Mouse (Mus musculus) gastrocnemius, postnatal 14 days (tissue): ENCODE measurements around the gene Ano10. TPM values are rescaled to one million over a fixed set of nuclear protein-coding genes. Genes with fewer than 3 reads are reported as not detected.

ENCODE experiments used
- DNase-seq: peaks from one replicate; pipeline ENCODE4 v3.0.0; 2021; ENCODE audit warnings: mixed read lengths
- intact Hi-C: fragments of 180-260 bp; cut with DNase I; formaldehyde crosslinking; loops from one replicate; pipeline ENCODE4 v1.15.1; 2025; ENCODE audit warnings: low total_unique reads
- total RNA-seq, 2 experiments: library from RNA; stranded (reverse); gene quantifications; 2 replicates each; pipeline ENCODE4 v1.2.3; 2021

Ano10 gene
- total RNA-seq, 2 experiments from 2014 or later = 36.6 to 39.4 TPM

DNA sequence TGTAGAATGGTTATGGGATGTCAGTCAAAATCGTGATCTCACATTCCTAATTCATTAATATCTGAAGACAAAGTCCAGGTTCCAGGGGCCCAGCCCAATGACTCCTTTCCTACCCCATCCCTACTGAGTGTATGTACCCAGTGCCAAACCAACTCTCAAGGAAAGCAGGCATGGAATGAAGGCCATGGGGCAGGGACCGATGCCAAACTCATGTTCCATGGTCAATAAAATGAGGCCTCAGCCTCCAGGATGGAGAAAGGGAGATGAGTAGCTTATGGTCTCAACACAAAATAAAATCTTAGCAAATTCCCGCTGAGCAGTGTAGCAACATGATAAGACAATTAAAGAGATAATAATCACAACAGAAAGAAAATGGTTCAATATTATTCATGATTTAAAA, 39.8 kb downstream of the Ano10 start:
- intact Hi-C loops = no loop called here
- no peak for DNase-seq

DNA sequence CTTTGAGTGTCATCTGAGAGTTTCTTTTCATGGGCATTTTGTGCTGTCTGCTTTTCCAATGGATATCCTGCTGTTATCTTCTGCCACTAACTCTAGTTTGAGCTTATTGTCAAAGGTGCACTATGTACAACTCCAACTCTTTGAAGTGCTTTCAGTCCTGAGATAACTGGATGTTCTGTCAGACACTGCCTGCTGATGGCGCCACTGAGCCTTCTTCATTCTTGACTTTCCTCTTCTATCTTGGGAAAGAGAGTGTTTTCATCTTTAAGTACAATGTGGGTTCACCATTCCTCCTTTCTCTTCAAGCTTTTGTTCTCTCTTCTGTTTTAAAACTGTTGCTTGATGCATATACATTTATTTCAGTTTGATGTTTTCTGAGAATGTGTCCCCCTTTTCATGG, 42.1 kb downstream of the Ano10 start:
- DNase-seq = no peak
- intact Hi-C loops = no loop called here

DNA sequence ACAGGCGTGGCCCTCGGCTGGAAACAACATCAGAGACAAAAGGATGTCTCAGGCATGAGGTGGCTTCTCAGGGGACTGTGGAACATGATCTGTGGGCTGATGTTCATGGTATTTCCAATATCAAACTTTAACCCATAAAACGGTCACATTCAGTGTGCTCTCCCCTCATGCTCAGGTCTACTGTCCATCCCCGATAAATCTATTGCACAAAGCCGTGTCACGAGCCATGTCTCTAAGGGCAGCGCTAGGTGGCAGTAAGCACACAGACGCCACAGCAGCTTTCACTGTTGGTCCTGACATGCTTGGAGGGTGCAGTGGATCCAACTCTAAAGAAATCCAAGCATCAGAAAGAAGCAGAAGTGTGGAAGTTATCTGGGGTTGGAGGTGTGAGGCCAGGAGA, 46.1 kb downstream of the Ano10 start:
- intact Hi-C loops = loop anchor here (5.0 kb wide), 1 partner anchor 59 kb away; no protein-coding TSS in a partner anchor
- peak; percentile 42 for DNase-seq

DNA sequence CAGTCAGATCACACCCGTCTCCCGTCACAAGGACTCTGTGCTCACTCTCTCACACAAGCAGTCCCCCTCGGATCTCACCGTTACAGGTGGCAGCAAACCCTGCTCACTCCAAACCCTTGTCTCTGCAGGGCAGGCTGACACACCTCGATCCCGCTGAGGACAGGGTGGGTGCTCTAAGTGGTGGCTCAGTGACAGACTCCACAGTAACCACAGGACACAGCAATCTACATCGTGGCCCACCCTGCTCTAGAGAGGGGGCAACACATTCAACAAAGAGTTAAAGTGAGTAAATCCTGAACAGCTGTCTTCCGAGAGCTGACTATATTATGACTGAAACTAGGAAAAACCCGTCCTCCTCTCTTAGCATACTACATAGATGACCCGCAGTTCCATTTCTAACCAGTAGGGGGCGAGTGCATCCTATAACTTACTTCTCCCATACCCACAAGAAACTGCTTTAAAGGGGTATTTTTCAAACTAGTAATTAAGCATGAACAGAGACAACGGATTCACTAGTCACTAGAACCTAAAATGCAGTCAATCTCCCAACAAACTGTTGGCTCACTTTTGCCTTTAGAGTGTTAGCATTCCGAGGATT, 46.7 kb downstream of the Ano10 start:
- peak; percentile 69 for DNase-seq
- intact Hi-C loops = loop anchor here (5.0 kb wide), 1 partner anchor 60 kb away; no protein-coding TSS in a partner anchor

DNA sequence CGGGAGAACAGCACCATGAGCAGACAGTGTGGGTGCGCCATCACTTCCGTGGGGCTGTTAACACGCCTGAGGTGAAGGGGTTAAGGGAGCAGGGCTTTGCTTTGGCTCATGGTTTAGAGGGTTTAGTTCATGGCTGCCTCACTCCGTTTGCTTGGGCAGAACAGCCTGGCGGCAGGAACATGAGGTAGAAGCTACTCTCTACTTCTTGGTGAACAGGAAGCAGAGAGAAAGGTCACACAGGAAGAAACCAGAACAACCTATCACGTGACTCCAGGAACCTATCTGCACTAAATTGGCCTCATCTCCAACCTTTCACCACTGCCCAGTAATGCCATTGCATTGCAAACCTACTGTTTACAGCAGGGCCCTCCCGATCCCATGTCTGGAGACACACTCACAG, 48.3 kb downstream of the Ano10 start:
- intact Hi-C loops = loop anchor here (5.0 kb wide), 1 partner anchor 61 kb away; no protein-coding TSS in a partner anchor
- DNase-seq = no peak

DNA sequence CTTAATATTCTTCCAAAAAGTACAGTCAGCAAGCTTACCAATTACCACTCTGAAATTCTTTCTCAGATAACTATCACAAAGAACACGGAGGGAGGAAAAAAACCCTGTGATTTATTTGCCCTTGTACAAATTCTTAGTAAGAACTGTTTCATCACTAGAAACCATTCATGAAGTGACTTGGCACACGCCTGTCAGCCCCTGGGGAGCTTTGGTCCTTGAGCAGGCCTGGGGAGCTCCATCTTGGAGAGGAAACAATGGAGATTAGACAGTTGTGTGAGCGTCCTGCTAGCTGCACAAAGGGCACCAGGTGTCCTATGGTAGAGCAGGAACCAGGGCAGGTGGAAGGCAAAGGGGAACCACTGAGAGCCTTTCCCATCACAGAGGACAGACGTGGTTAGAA, 48.8 kb downstream of the Ano10 start:
- DNase-seq = no peak
- intact Hi-C loops = loop anchor here (5.0 kb wide), 1 partner anchor 62 kb away; no protein-coding TSS in a partner anchor

DNA sequence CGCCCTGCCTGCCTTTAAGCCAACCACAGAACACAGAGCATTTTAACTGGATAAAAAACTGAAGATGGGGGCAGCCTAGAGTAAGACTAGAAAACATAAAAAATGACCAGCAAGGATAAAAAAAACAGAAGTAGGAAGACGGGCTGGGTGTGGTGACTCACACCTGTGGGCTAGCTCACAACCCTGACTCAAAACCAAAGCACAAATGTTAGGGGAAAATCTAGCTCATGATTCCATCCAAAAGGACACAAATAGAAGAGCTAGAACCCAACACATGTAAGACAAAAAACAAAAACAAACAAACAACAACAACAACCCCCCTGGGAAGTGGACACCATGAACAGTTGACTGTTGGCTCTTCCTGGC, 49.4 kb downstream of the Ano10 start:
- no peak for DNase-seq
- intact Hi-C loops = loop anchor here (5.0 kb wide), 1 partner anchor 63 kb away; no protein-coding TSS in a partner anchor

DNA sequence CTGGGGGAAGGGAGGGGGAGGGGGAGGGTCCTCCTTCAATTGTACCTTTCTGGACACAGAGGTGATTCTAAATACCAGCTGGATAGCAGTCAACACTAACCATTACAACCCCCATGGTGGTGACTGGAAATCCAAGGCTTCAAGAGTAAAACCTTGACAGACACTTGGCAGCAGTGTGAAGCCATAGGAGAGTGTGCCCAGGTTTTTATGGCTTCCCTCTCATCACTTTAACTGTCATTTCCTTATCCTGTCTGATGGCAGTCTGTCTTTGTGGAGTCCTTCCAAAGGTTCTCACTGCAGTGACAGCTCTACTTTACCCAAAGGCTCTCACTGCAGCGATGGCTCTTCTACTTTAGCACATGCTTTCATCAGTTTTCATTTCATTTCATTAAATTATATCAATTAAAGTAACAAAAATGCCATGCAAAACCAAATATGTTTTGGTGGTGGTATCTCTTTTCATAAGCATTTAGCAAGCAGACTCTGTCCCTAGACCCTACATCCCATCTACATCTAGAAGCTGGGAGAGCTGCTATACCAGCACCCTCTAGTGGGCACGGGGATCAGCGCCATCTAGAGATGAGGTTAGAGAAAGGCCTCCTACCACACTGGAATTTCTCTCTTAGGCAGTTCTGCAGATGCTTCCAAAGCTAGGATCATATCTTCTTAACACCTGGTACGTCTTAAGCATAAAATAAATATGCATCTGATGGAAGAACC, 50.0 kb downstream of the Ano10 start:
- intact Hi-C loops = no loop called here

DNA sequence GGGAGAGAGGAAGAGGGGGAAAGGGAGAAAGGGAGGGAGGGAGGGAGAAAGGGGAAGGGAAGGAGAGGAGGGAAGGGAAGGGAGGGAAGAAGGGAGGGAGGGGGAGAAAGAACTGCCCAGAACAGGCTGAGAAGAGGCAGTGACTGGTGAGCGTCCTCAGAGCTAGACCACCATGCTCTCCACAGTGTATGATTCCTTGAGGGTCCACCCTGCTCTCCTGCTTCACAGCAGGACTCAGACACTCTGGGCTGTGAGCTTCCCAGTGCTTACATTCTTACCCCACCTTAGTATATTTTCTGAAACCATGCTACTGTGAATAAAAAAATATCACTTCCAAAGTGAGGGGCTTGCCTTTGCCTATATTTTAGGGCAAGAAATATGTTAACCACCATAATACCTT, 50.9 kb downstream of the Ano10 start:
- no peak for DNase-seq
- intact Hi-C loops = no loop called here

More for the DNA sequence above, 50.0 kb downstream of the Ano10 start:
- DNase-seq = peak; percentile 63

DNA sequence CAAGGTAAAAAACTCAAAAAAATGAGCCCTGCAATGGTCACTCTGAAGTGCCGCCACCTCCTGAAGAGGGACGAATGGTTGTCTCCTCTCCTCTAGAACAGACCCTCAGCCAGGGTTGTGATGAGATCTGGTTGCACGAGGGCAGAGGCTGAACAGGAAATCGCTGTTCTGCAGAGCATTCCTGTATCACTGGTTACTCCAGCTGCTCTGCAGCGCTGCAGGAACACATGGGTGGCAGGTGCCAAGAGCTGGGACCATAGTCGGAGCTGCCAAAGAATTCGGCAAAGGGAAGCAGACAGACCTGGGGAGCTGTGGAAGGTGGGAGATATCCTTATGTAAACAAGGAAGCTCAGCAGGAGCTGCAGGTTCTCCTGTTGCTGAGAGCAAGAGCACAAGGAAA, 51.4 kb downstream of the Ano10 start:
- intact Hi-C loops = no loop called here
- DNase-seq = peak; percentile 22

DNA sequence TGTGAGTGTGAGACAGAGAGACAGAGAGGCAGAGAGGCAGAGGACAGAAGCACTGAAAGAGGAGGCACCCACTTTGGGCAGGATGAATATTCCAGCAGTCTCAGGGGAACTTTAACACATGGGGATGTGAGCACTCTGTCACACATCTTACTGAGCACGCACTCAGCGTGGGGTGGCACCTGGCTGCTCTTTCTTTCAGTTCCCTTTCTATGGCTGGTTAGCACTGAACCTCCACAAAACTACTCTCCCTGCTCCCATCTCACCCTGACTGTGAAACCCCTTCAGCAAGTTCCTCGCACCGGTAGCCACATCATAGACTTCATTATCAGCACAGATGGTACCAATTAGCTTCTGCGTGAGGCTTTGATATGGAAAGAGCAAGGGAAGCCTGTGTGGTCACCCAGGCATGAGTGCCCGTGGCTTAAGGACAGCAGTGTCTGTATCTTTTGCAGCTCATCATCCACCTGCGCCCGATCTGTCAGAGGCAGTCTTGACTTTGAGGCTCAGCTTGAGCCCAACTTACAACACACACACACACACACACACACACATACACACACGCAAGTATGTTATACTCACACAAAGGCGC, 52.3 kb downstream of the Ano10 start:
- intact Hi-C loops = no loop called here
- no peak for DNase-seq

DNA sequence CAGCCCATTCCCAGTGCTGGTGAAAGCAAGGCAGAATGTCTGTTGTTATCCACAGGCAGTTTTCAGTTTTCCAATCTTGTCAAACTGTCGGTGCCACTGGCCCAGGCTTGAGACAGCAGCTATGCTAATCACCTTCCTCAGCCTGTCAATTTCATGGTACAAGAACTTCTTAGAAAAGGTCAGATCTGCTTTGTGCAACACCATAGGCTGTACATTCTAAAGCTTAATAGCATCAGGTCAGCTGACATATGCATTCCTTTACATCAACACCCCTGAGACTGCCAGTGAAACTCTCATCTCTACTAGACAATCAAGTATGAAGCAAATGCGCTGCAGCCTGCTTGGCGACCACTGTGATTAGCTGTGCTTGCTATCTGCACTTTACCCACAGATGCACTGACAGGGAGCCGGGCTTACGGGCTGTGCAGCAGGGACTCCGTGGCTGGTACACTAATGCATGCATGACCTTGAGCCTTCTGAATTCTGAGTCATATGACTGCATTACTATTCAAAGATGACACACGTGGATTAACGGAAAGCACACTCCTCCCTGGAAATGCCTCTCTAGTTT, 53.5 kb downstream of the Ano10 start:
- intact Hi-C loops = no loop called here
- DNase-seq = no peak

DNA sequence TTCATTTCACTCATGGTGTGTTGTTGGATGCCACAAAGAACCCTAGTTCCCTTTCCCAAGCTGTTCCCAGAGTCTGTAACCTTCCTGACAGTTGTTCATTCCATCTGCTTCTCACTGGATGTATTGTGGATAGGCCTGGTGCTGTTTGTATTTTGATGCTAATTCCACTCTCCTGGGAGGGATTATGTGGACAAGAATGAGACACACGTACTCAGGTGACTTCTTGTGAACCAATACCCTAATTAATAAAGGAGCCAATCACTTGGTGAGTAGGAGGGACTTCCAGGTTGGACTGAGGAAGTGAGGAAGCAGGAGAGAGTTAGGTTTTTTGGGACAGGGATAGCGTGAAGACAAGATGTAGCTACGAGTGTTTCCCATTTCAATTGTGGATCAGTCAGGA, 59.5 kb downstream of the Ano10 start:
- intact Hi-C loops = no loop called here
- no peak for DNase-seq

DNA sequence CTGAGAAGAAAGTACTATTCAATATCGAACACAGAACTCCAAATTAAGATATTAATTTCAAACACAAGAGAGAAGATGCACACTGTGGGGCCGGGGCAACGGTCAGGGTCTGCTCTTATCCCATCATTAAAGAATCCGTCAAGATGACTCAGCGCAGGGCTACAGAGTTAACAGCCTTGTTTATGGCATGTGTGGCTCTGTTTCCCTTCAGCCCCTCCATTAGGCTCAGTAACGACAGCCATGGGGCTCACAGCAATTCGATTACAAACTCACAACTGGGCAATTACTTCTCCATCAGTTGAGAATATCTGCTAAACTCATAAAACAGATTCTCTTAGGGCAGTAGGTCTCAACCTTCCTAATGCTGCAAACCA, 60.3 kb downstream of the Ano10 start:
- DNase-seq = no peak
- intact Hi-C loops = no loop called here

DNA sequence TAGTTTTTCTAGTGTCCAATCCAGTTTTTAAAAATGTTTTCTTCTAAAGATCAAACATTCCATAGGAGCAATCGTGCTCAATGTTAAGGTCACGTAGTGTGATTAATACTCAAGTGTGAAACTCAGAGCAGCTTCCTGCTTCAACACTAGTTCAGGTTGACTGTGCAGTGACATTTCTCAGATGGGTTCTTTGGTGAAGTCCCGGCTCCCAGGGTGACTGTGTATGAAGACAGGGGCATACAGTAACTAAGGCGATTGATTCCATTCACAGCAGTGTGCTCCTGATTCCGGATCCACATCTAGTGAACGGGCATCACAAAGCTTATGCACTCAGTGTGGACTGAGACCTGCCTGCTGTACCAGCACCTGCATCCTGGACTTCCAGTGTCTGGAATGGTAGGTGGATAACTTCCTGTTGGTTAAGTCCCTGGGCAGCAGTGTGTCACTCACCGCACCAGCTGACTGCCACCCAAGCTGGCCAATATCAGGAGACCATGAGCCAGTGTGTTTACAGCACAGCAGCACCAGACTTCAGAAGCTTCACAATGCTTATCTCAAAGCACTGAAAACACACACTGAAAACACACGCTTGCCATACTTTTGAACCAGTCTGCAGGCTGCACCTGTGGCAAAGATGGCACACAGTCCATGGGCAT, 60.8 kb downstream of the Ano10 start:
- no peak for DNase-seq
- intact Hi-C loops = no loop called here

DNA sequence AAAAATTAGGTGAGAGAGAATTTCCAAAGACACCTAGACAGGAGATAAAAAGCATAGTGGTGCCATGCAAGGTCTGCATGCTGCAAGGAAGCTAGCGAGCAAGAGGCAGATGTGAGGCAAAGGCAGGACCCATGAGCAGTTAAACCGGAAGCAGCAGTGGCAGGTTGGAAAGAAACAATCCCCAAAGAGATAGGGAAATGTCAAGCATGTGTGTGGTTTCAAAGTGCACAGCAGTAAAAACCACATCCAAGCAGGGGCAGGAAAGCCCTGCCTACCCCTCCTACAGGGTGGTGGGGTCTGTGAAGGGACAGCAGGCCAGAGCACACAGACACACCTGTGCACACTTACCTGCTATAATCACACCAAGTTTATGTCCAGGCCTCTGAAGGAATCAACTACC, 61.3 kb downstream of the Ano10 start:
- intact Hi-C loops = no loop called here
- DNase-seq = no peak

DNA sequence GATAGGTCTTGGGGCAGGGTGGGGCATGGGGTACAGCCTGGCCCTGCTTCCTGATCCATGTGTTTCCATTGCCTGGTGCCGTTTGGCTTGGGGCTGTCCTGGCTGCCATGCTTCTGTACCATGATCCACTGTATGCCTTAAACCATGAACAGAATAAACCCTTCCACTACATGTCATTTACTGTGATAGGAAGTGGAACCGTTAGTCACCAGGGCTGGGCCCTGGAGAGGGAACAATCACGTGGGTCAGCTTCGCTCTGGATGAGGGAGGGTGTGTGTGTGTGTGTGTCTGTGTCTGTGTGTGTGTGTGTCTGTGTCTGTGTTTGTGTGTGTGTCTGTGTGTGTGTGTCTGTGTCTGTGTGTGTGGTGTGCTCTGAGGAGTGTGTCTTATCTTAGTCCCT, 63.5 kb downstream of the Ano10 start:
- DNase-seq = no peak
- intact Hi-C loops = no loop called here

DNA sequence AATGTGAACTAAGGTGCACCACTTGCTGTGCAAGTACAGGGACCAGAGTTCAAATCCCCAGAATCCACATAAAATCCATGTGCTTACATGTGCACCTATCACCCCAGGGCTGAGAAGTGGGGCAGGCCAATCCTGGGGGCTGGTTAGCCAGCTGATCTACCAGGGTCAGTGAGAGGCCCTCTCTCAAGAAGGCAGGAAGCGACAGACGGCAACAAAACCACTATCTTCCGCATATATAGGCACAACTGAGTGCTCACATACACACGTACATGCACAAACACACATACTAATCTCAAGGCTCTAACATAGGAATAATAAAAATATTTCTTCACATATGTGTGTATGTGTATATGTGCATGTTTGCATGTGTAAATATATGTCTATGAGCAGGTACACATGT, 67.8 kb downstream of the Ano10 start:
- DNase-seq = no peak
- intact Hi-C loops = no loop called here

DNA sequence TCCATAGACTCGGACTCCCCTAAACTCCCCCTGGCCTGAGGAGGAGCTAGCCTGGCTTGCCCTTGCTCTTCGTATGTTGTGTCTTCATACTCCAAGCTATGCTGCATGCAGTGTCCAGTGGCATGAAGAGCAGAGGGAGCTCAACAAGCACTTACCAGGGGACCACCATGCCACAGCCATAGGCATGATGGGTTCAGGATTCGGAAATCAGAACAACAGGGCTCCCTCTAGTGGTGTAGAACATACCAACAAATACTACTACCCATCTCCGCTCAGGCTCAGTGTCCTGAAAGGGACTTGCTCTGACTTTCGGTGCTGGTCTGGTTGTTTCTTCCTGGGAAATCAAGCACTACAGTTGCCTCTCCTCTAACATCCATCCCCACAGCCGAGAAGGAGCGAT, 68.9 kb downstream of the Ano10 start:
- DNase-seq = no peak
- intact Hi-C loops = no loop called here

DNA sequence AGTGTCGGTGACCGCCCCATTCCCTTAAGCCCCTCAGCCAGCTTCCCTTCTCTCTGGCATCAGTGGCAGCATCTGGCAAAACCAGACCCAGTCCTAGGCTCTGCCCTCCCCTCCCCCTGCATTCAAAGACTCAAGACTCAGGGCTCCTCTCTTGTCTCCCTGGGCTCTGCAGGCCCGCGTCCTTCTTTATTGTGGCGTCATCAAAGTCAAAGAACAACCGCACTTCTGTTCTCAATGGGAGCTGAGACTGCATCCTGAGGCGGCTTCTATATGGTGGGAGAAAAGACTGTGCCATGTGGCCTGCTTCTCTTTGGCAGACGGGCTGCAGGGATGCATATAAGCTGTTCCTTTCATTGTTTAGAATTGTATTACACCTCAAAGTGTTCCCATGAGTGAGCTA, 71.2 kb downstream of the Ano10 start:
- intact Hi-C loops = no loop called here
- no peak for DNase-seq
